Mouse (Mus musculus) embryonic facial prominence, embryonic 14.5 days (tissue): ENCODE results near the gene Gm21775. TPM values are rescaled to one million over a fixed set of nuclear protein-coding genes. Genes with fewer than 3 reads are reported as not detected.
"Not testable (repeated sequence)": the region's sequence is repeated elsewhere in the genome, so short reads cannot be mapped to it uniquely, and the experiment has no call there.

ENCODE experiments used
- ATAC-seq: fragments of 200-750 bp; cut with Nextera tagmentation; 2 replicates; pipeline ENCODE4 v1.8.0; 2017; ENCODE audit warnings: low read depth, moderate number of reproducible peaks, moderate TSS enrichment
- DNase-seq: peaks from one replicate; pipeline ENCODE4 v3.0.0-alpha.2; 2015; ENCODE audit warnings: low spot score
- H3K27ac ChIP-seq: fragments of 300-500 bp; sonication (generic); replicated peaks from 2 replicates; pipeline ENCODE4 v1.5.1; 2014; ENCODE audit warnings: low read depth, mild to moderate bottlenecking, low read length, moderate library complexity
- H3K27me3 ChIP-seq: fragments of 300-500 bp; sonication (generic); replicated peaks from 2 replicates; pipeline ENCODE4 v1.6.1; 2014; ENCODE audit warnings: low read length; ENCODE audit not compliant: control insufficient read depth, insufficient read depth
- H3K36me3 ChIP-seq: fragments of 300-500 bp; sonication (generic); 2 replicates; pipeline ENCODE4 v1.6.1; 2014; ENCODE audit warnings: low read length, mixed read lengths; ENCODE audit not compliant: control insufficient read depth, insufficient read depth
- H3K4me1 ChIP-seq: fragments of 300-500 bp; sonication (generic); 2 replicates; pipeline ENCODE4 v1.6.1; 2014; ENCODE audit warnings: antibody characterized with exemption, low read length; ENCODE audit not compliant: control insufficient read depth, insufficient read depth
- H3K4me2 ChIP-seq: fragments of 300-500 bp; sonication (generic); 2 replicates; pipeline ENCODE4 v1.6.1; 2014; ENCODE audit warnings: low read depth, mild to moderate bottlenecking, low read length, moderate library complexity, mixed read lengths
- H3K4me3 ChIP-seq: fragments of 300-500 bp; sonication (generic); 2 replicates; pipeline ENCODE4 v1.5.1; 2014; ENCODE audit warnings: low read depth, mild to moderate bottlenecking, low read length
- H3K9ac ChIP-seq: fragments of 300-500 bp; sonication (generic); 2 replicates; pipeline ENCODE4 v1.6.1; 2014; ENCODE audit warnings: low read depth, mild to moderate bottlenecking, low read length, moderate library complexity, mixed read lengths
- H3K9me3 ChIP-seq: fragments of 300-500 bp; sonication (generic); 2 replicates; pipeline ENCODE4 v1.6.1; 2016; ENCODE audit warnings: low read length; ENCODE audit not compliant: control insufficient read depth
- WGBS: fragments of 180-500 bp; shearing (Covaris S2); extraction: QIAGEN DNeasy Blood & Tissue Kit; methylation state at CpG from one replicate; pipeline ENCODE4 v1.1.7; 2014; 5-methylcytosine and 5-hydroxymethylcytosine counted together
- polyA plus RNA-seq: library from polyadenylated mRNA; unstranded; fragments of >200 nt; fragmentation: Nextera tagmentation; extraction: Ambion mirVana; gene quantifications from 2 replicates; pipeline ENCODE4 v1.2.1, GENCODE M21; 2014

Gene Gm21775
- polyA plus RNA-seq = not detected in 2 replicates

- H3K36me3 ChIP-seq, H3K4me3 ChIP-seq, H3K9ac ChIP-seq, H3K27me3 ChIP-seq, H3K4me1 ChIP-seq, H3K4me2 ChIP-seq, ATAC-seq, DNase-seq, H3K9me3 ChIP-seq, H3K27ac ChIP-seq: not testable (repeated sequence)
- 83% methylated on average over 1 of the region's 5 CpGs for WGBS
Observed at GRCm38 (mm10) chrY:10553153-10553552, at the start of gene Gm21775. Gene Gm21775, plus strand, starts transcription at chrY:10553453.

- H3K9me3 ChIP-seq = not testable (repeated sequence)
Observed at GRCm38 (mm10) chrY:10535942-10536341, 17.3 kb upstream of the Gm21775 start, which contains the start of gene Gm20737. Gene Gm20737, minus strand, starts transcription at chrY:10536042.

More at GRCm38 (mm10) chrY:10535942-10536341, 17.3 kb upstream of the Gm21775 start, which contains the start of gene Gm20737:
- not testable (repeated sequence) for DNase-seq, H3K27me3 ChIP-seq, H3K36me3 ChIP-seq, H3K4me3 ChIP-seq, H3K4me1 ChIP-seq, H3K27ac ChIP-seq, H3K9ac ChIP-seq, H3K4me2 ChIP-seq, ATAC-seq

Other genes starting within 250 kb of the Gm21775 start
- gene Gm20834, start 228.9 kb upstream of the Gm21775 start, polyA plus RNA-seq = not detected in 2 replicates
- gene Gm28510, start 140.7 kb upstream of the Gm21775 start, polyA plus RNA-seq = not detected in 2 replicates
- not detected in 2 replicates for gene Gm20737, start 17.4 kb upstream of the Gm21775 start, polyA plus RNA-seq
- not detected in 2 replicates for gene Gm21900, start 62.9 kb downstream of the Gm21775 start, polyA plus RNA-seq
- not detected in 2 replicates for gene Gm20777, start 199.0 kb downstream of the Gm21775 start, polyA plus RNA-seq